Mouse (Mus musculus): ENCODE measurements at regions not wholly inside any gene's neighbourhood (a gene's known extent, or its start where the extent isn't known, plus 50 kb on each side); places are given as distances from the start of the nearest gene placed in this dataset.

- no peak for DNase-seq
Observed at GRCm38 (mm10) chr6:50974961-50975360, 320.7 kb upstream of the Npvf start.

GRCm38 (mm10) chr6:50976973-50977372 is 322.7 kb upstream of the Npvf start:
- DNase-seq: no peak

GRCm38 (mm10) chr6:50977381-50977780 is 323.1 kb upstream of the Npvf start:
- DNase-seq: no peak

GRCm38 (mm10) chr6:50978016-50978415 is 323.8 kb upstream of the Npvf start:
- no peak for DNase-seq

GRCm38 (mm10) chr6:50978571-50978970 is 324.3 kb upstream of the Npvf start:
- DNase-seq: no peak

- DNase-seq: no peak
Observed at GRCm38 (mm10) chr6:50979764-50980163, 325.5 kb upstream of the Npvf start.

GRCm38 (mm10) chr6:50980311-50980710 is 326.1 kb upstream of the Npvf start:
- DNase-seq: no peak

GRCm38 (mm10) chr6:50981702-50982309 is 327.6 kb upstream of the Npvf start:
- no peak for DNase-seq

GRCm38 (mm10) chr6:50982856-50983255 is 328.6 kb upstream of the Npvf start:
- no peak for DNase-seq

GRCm38 (mm10) chr6:50983511-50984099 is 329.4 kb upstream of the Npvf start:
- no peak for DNase-seq

DNA sequence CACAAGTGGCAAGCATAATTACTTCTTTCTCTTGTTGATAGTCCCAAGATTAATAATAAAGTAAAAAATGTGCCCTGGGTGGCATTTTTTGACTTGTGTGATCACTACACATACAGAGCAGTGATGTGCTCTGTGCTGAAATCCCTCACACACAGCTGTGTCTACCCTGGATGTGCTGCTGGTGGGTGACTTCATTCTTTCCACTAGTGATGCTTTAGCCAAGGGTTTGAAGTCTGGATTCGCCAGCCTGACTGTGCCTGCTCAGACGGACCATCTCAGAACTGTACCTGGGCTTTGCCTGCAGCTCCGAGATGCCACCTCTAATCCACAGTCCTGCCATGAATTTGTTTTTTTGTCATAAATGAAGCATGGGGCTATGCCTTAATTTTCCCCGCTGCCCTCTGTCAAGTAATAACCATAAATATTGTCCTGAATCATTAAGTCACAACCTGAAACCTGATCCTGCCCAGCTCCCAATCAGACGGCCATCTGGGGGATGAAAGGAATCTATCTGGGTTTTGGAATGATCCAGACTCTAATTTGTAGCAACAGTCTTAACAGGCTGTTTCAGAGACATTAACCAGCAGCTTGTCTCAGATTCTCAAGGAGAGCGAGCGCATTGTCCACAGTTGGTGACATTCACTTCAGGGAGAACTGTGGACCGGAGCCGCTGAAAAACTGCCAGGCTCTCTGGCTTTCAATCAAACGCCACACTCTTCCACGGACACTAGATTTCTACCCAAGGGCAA is 330.1 kb upstream of the Npvf start:
- no peak for DNase-seq

GRCm38 (mm10) chr6:50986270-50986924 is 332.2 kb upstream of the Npvf start:
- DNase-seq: no peak

DNA sequence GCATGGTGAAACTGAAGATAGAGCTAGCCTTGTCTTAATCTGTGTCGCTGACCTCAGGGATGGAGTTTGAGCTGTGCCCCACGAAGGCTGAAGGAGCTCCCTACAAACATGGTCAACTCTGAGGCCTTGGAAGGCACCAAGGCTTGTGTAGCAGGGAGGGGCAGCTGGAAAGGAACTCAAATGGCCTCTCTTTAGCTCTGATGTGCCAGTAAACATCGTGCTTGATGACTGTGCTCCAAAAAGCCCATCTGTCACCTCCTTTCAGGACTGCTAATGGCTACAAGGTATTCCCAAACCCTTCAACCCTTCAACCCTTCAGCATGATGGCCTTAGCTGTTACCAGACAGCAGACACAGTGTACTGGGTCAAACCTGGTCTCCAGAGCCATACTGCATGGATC is 334.3 kb upstream of the Npvf start:
- DNase-seq: no peak

DNA sequence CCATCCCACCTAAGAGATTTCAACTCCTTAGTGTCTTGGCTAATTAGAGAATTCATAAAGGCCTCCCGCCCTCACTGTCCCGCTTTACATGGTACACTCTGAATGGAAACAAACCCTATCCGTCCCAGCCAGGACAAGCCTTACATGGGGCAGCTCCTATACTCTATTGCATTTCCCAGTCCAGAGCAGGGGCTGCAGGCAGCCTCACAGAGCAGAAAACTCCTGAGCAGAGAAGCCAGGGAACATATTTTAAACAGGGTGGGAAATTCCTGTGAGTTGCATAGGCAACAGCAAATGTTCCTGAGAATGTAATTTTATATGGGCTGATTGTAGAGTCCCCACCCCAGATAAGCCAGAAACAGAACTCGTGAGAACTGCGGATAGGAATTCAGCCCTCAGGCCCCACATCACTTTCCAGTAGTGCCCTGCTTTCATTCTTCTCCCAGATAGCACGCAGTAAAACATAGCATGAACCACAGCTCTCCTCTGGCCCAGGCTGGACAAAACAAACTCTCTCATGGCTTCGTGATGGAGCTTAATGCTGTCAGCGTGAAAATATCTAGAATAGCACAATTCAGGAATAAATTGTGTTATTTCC is 337.4 kb upstream of the Npvf start:
- DNase-seq: no peak

- no peak for DNase-seq
Observed at GRCm38 (mm10) chr6:50993952-50994351, 339.7 kb upstream of the Npvf start.

- DNase-seq: no peak
Observed at GRCm38 (mm10) chr6:51002713-51003112, 348.5 kb upstream of the Npvf start.

GRCm38 (mm10) chr6:51006074-51006591 is 351.9 kb upstream of the Npvf start:
- DNase-seq: no peak

- DNase-seq: no peak
Observed at GRCm38 (mm10) chr6:51009526-51010340, 355.5 kb upstream of the Npvf start.

DNA sequence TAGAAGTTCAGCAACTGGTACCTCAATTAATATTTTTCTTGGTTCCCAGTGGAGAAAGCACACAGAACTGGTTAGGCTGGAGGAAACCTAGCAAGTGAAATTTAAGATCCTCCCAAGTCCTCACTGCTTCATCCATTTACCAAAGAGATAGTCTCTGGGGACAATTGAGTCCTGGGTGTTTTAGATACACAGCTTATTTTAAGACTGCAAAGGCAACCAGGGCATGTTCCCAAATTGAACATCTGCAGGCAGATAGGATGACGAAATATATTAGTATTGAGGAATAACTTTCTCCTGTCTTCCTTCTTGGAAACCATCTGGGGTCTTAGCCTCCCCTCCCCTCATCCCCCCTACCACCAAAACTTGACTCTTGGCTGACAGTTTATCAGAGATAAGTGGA is 356.3 kb upstream of the Npvf start:
- no peak for DNase-seq

- no peak for DNase-seq
Observed at GRCm38 (mm10) chr6:51012086-51012830, 358.0 kb upstream of the Npvf start.

DNA sequence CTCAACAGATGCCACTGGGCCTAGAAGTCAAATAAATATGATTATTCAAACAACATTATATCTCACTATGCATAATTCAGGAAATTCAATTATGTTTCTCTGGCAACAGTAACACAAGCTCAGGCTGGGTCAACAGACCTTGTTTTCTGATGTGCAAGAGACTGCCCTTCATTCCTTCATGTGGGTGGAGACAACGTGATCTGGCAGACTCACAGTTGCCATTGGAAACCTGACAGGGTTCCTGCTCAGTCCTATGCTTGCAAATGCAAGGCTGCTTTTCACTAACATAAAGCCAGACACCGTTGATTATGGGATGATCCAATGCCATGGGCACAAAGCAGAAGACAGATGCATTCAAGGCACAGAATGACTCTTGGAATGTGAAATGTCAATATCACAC is 361.5 kb upstream of the Npvf start:
- no peak for DNase-seq

Measured in thymus, postnatal 36 days (tissue).